Mouse (Mus musculus) left cerebral cortex, adult 2 months (tissue): ENCODE results near the gene Myl3. TPM values are rescaled to one million over a fixed set of nuclear protein-coding genes. Genes with fewer than 3 reads are reported as not detected.

ENCODE experiments used
- DNase-seq, 2 experiments: peaks; one replicate each; pipeline ENCODE4 v3.0.0; 2021 to 2022; ENCODE audit warnings: low spot score in 2 of 2, mixed read lengths in 1 of 2; ENCODE audit errors: extremely low spot score in 1 of 2
- H3K27ac ChIP-seq: fragments of 200-600 bp; 2 replicates; pipeline ENCODE4 v1.8.1; 2022
- H3K4me3 ChIP-seq: fragments of 200-600 bp; 2 replicates; pipeline ENCODE4 v1.8.1; 2022
- CTCF ChIP-seq: fragments of 200-600 bp; IDR thresholded peaks from 2 replicates; pipeline ENCODE4 v1.8.1; 2022; ENCODE audit warnings: antibody characterized with exemption, mild to moderate bottlenecking, moderate library complexity
- intact Hi-C: fragments of 180-260 bp; cut with DNase I; formaldehyde crosslinking; loops from one replicate; pipeline ENCODE4 v1.15.1; 2025
- long read RNA-seq, 2 experiments: library from polyadenylated mRNA; stranded (forward); transcript quantifications; one replicate each; pipeline ENCODE4 v2.0.0; 2021; ENCODE audit warnings: borderline mapping rate in 2 of 2
- total RNA-seq, 2 experiments: library from RNA; stranded (reverse); gene quantifications; 2 replicates each; pipeline ENCODE4 v1.2.3; 2021

Gene Myl3
- not detected for total RNA-seq
- long read RNA-seq, experiment 1: 0 reads
- long read RNA-seq, experiment 2: 0 reads

DNA sequence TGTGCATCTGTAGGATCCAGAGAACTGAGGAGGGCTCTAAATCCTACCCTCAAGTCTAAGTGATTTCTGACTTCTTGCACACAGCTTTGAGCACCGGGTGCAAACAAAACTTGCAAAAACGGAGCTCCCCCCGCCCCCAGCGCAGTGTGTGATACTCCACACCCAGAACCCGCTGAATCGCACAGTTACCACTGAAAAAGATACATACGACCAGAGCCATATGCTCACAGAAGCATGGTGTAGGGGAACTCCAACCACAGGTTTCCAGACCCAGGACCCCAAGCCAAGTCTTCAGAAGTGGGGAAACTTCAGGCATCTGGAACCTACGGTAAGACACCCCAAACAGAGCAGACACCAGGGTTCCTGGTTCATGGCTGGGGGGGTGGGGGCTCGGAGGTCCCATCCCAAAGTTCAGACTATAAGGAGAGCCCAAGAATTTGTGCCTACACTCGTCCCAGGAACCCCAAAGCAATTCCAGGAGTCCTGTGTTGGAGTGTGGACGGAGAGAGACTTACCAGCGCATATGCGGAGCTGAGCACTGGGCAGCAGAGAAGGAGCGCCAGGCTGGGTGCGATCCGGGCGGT lies at the start of gene Myl3:
TSS of gene Myl3 (plus strand) at position 151 of the 584 bp plus-strand sequence.
- TF ChIP-seq CTCF: no peak
- Histone ChIP-seq H3K4me3 (peak within 1 kb of the TSS; percentile 47), H3K27ac (no peak within 1 kb of the TSS)
- no peak for DNase-seq
- intact Hi-C loops: no loop called here

DNA sequence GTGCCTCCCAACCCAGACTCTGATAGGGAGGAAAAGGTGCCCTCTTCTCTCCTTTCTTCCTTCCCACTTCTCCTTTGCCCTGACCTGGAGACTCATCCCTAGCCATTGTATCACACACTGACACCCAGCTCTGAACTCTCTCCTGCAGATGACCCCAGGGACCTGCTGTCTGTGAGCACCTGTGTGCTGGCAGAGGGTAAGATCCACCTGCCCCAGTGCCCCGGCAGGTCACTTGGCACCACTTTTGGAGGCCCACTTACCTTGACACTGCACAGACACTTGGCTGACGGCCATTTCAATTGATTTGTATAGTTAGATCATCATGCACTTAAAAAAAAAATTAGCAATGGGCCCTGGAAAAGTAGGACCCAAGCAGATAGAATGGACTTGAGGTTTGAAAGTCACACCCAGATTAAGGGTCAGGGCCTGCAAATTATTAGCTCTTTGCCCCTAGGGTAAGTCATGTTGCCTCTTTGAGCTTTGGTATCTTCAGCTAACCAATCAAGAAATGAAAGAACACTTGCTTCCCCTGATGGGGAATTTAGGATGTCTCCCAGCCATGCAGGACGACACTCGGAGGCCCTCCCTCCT lies 46.4 kb upstream of the Myl3 start:
- intact Hi-C loops: no loop called here

DNA sequence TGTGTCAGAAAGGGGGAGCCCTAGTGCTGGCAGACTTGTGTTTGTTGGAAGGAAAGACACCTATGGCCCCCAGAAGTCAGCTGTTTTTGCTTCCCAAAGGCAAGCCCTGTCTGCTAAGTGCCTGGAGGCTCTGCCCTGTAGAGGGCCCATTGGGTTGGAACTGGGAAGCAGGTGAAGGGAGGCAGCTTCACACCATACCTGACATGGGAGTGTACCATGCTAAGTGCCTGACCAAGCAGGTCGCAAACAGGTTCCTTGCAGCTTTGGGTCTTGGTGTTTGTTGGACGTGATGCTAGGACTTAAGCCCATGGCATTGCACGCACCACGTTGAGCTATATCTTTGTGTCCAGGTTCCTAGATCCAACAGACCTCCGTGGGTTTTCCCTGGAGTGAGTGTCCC lies 45.2 kb upstream of the Myl3 start:
- TF ChIP-seq CTCF: no peak

More for the DNA sequence above, 46.4 kb upstream of the Myl3 start:
- Histone ChIP-seq H3K27ac (no peak overlapping the region), H3K4me3 (no peak overlapping the region)
- TF ChIP-seq CTCF: no peak
- no peak for DNase-seq

DNA sequence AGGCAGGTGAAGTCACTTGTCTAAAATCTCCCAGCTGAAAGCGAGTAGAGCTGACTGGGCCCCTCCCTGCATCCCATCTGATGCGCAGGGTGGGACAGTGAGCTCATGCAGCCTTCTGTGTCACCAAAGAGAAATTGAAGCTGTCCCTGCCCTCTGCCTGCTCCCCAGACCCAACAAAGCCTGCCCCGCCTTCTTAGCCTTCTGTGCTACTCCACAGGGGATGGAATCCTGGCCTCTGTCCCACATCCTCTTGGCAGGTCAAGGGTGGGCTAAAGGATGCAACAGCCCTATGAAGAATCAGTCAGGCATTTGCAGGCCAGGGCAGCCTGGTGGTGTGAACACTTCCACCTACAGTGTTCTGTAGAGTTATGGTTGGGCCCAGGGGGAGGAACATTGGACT lies 44.2 kb upstream of the Myl3 start:
- no peak for TF ChIP-seq CTCF
- no peak for DNase-seq
- H3K4me3 ChIP-seq: no peak overlapping the region
- intact Hi-C loops: no loop called here
- H3K27ac ChIP-seq: no peak overlapping the region

More for the DNA sequence above, 45.2 kb upstream of the Myl3 start:
- DNase-seq: no peak
- intact Hi-C loops: no loop called here
- no peak overlapping the region for H3K27ac ChIP-seq
- H3K4me3 ChIP-seq: no peak overlapping the region

DNA sequence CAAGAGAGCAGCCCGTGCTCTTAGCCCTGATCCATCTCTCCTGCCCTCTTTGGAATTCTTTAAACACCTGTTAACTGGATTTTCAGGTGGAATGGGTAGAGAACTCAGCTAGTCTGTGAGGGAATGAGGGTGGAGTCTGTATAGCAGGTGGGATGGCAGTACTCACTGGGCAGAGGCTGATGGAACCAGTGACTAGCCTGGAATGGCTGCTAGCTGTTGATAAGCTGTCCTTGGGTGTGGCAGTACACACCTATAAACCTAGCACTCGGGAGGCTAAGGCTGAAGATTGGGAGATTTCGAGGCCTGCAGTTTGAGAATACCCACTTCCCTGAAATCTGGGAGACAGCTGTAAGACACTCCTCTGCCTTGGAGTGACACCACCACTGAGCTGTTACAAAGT lies 42.1 kb upstream of the Myl3 start:
- H3K4me3 ChIP-seq: no peak overlapping the region
- intact Hi-C loops: no loop called here
- H3K27ac ChIP-seq: no peak overlapping the region
- no peak for DNase-seq
- no peak for TF ChIP-seq CTCF

DNA sequence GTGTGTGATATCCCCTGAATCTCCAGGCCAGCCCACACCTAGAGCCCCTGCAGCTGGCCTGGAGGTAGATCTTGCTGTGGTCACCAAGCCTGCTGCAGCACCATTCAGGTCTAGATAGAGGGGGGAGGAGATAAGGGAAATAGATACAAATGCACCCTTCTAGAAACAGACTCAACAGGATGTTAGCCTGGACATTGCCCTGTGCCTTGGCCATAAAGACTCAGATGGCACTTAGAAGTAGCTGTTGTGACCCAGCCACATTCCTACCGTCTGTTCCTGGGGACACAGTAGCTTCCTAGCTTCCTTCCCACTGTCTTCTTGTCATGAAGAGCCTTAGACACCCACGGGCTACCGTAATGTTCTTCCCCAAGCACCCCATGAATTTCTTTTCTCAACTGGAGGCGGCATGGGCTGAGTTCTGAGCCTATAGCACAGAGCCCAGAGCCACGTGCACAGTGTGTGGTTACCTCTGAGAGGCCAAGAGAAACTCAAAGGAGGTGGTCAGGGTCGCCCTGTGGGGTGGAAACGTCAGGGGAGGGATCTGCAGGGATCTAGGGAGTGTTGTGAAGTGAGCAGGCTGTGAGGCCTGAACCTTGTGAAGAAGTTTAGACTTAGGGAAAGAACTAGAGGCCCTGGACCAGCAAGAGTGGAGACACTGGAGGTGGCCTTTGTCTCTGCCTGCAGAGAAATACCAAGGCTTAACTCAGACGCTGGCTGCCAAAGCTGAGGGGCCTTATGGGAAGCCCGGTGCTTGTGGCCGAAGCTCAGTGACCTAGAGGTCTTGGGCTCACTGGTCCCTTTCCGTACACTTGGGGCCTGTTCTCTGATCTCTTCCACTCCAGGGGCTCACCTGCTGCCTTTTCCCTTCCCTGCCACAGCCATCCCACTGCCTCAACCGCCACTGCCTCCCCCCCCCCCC lies 40.3 kb upstream of the Myl3 start:
- intact Hi-C loops: no loop called here
- TF ChIP-seq CTCF: no peak
- Histone ChIP-seq H3K27ac (no peak overlapping the region), H3K4me3 (no peak overlapping the region)
- no peak for DNase-seq

DNA sequence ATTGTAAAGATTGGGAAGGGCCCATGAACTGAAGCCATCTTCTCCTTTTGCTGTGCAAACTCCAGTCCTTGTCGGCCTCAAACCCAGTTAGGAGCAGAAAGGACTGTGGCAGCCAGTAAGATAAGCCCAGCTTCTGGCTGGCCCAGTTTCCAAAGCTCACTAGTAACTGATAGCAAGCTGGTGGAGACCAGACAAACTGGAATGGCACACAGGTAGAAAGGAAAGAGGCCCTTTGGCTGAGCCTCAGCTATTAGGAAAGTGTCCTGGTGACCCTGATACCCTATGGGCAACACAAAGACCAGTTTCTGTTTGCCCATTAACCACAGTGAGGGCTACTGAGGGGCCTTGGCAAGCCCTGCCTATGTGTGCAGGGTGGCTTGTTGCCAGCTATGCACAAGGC lies 38.8 kb upstream of the Myl3 start:
- intact Hi-C loops: no loop called here
- TF ChIP-seq CTCF: no peak
- H3K27ac ChIP-seq: no peak overlapping the region

DNA sequence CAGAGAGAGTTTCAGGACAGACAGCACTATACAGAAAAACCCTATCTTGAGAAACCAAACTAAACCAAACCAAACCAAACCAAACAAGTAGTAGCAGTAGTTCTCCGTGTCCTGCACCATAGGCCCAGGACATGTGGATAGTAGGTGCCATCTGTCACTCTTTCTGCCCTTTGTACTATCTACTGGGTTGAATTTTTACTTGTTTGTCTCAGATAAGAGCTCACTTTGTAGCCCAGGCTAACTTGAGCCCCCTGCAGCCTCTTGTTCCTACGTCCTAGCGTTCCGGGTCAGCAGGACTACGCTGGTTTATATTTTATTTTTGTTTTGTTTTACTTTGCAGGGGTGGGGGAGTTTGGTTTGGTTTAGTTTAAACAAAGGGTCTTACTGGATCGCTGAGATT lies 37.7 kb upstream of the Myl3 start:
- Histone ChIP-seq H3K27ac (no peak overlapping the region), H3K4me3 (no peak overlapping the region)
- no peak for TF ChIP-seq CTCF
- intact Hi-C loops: no loop called here
- no peak for DNase-seq

More for the DNA sequence above, 38.8 kb upstream of the Myl3 start:
- H3K4me3 ChIP-seq: no peak overlapping the region
- DNase-seq: no peak

DNA sequence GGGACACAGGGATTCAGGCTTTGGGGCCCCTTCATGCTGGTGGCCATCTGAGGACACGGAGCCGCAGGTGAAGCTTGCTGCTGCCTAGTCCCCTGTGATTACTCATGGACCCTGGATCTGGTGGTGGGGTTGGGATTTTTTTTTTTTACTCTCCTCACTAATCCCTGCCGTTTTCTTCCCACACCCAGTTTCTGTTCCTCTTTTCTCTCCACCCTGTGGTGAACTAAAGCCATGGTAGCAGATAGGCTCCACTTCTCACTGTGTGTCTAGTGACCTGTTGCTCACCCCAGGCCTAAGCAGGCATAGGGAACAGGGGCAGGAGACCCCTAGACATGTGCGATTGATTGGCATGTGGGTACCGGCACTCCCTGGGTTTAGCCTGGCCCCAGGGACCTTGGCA lies 34.9 kb upstream of the Myl3 start:
- intact Hi-C loops: loop anchor here (5.0 kb wide), 3 partner anchors 34 to 259 kb away; partner anchors contain the start of gene Nbeal2
- Histone ChIP-seq H3K27ac (no peak overlapping the region), H3K4me3 (no peak overlapping the region)
- no peak for DNase-seq
- no peak for TF ChIP-seq CTCF

DNA sequence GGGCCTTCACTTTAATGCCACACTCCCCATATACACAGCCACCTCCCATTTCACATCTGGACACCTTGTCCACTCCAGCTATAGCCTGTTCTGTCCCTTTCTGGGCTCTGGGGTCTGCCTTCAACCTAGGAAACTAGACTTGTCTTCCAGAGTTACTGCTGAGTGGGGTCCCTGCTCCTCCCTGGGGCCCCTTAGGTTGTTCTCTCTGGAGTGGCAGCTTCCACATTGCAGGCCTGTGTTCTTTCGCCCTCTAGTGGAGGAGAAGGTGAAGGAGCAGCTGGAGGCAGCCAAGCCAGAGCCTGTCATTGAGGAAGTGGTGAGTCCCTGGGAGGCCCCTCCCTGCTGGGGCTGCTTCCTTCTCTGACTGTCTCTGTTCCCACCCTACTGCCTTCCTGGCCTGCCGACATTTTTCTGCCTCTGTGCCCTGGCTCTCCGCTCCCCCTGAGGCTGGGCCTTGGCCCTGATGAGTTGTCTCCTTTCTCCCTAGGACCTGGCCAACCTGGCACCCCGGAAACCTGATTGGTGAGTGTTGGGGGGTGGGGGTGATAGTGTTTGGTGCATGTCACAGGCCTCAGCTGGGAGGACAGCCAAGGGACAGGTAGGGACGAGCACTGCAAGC lies 31.9 kb upstream of the Myl3 start:
- TF ChIP-seq CTCF: peak; percentile 96
- DNase-seq: peak; percentile 72 to 78
- Histone ChIP-seq H3K27ac (peak overlapping the region; percentile 62), H3K4me3 (peak overlapping the region; percentile 15; the same call in 1 of the 2 replicates)
- intact Hi-C loops: loop anchor here (1.0 to 5.0 kb wide), 5 partner anchors 37 to 299 kb away; partner anchors contain the start of gene Nbeal2

DNA sequence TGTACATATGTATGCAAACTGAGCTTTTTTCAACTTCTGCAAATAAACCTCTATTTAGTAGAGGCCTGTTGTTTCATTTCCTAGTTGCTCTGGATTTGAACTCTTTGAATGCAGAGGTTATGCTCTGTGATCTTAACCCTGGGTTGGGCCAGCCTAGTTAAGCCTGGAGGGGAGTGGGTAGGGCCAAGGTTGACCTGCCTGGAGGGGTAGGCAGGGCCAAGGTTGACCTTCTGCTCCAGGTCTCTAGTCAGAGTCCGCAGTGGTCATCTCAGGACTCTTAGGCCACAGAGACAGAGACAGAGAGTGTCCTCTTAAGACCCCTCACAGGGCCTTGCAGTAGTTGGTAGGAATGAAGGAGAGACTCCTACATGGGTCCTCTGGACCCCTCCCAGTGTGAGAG lies 30.1 kb upstream of the Myl3 start:
- intact Hi-C loops: no loop called here
- no peak for DNase-seq
- H3K27ac ChIP-seq: no peak overlapping the region
- H3K4me3 ChIP-seq: no peak overlapping the region
- TF ChIP-seq CTCF: no peak

DNA sequence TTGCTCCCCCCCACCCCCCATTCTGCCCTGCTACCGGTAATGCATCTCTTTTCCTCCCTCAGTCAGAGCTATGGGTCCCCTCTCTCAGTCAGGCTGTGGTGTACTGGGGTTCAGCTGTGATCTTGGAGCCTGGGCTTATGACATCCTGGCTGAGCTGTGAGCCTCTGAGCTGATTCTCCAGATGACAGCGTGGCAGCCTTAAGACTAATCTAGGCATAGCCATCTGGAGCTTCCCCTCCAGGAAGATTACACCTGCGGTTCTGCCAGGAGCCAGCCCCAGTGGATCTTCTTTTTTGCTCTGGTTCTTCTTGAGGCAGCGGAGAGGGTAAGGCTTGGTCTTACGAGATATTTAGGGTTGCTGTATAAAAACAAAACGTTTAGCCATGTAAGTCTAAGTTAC lies 29.7 kb upstream of the Myl3 start:
- no peak overlapping the region for H3K27ac ChIP-seq
- intact Hi-C loops: no loop called here
- H3K4me3 ChIP-seq: no peak overlapping the region
- no peak for DNase-seq
- no peak for TF ChIP-seq CTCF
